Mouse (Mus musculus) urinary bladder, postnatal 14 days (tissue): ENCODE measurements around the gene Zcchc24.
"Not testable (repeated sequence)": the region's sequence is repeated elsewhere in the genome, so short reads cannot be mapped to it uniquely, and the experiment has no call there.

ENCODE experiments used
- DNase-seq: peaks from one replicate; pipeline ENCODE4 v3.0.0; 2021; ENCODE audit warnings: low spot score

Gene Zcchc24

DNA sequence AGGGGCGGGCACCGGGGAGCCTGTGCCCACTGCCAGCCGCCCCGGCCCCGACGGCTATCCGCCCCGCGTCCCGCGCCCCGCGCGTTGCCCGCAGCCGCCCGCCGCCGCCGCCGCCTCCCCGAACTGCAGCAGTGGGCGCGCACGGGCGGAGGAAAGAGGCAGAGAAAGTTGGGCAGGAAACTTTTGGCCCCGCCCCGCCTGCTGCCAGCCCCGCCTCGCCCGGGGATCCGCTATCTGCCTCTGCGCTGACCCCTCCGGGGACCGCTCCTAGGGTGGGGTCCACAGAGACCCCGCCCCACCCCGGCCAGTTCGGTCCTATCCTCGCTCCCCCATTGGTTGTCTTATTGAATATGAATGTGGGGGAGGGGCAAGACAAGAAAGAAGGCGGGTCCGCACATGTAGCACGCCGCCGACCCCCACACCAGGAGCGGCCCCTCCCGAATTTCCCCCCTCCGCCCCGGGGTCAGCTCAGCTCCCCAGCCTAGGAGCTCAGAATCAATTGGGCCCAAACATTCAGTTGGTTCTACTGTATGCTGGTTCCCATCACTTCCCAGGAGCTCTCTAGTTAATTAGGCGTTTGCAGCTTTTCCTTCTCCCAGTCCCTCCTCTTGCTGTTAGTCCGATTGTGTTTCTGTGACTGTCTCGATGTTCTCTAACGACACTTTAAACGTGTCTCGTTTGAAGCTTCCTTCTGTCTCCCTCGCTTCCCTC is at the start of gene Zcchc24:
Gene Zcchc24, minus strand, starts transcription at position 125 of the 711 bp plus-strand sequence.
- peak; percentile 92 for DNase-seq

DNA sequence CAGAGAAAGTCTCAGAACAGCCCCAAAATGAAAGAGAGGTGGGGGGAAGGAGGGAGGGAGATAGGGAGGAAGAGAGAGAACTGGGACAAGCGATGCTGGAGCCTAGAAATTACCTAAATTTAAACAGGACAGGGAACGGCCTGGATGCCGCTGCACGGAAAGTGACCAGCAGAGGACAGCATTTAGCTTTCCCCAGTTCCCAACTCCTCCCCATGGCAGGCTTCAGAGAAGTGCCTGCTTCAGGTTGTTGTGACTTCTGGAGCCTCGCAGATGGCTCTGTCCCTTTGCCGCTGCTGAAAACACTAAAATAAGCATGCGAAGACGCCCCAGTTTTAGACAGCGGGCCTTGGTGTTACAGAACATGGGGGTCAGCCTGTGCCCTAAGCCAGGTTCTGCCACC is 47.6 kb upstream of the Zcchc24 start:
- peak; percentile 73 for DNase-seq

DNA sequence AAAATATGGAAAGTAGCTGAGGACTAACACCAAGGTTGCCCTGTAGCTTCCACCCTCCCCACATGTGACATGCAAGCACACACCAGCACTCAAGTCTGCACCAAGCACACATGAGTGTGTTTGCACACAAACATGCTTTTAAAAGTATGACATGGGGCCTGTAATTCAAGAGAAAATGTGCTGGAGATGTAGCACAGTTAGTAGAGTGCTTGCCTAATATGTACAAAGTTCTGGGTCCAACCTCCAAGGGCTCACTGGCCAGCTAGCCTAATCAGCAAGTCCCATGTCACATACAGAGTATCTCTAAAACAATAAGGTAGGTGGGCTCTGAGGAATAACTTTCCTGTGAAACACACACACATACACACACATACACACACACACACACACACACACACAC is 45.3 kb upstream of the Zcchc24 start:
- DNase-seq = no peak

DNA sequence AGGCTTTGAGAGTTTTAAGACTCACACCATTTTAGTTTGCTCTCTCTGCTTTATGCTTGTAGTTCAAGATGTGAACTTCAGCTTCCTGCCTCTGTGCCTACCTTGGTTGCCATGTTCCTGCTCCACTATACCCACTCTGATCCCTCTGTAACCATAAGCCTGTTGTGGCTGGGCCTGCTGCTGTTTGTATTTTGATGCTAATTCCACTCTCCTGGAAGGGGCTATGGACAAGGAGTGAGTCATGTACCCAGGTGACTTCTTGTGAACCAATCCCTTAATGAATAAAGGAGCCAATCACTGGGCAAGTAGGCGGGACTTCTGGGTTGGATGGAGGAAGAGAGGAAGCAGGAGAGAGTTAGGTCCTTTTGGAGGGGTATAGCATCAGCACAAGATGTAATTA is 42.2 kb upstream of the Zcchc24 start:
- DNase-seq = not testable (repeated sequence)

DNA sequence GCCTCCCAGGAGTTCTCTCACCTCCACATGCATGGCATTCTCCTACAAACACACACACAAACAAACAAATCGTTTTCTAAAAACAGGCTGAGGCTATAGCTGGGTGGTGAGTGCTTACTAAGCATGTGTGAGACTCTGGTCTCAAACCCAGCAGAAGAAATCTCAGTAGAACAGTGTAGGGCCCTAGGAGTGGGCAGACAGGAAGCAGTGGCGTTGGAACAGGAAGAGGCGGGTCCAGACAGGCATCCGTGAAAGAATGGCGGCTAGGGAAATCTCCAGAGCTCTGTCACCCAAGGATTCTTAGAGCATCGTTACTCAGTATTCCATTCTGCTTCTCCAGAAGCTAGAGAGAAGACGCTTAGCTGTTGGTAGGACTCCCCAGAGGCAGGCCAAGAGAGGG is 37.7 kb upstream of the Zcchc24 start:
- no peak for DNase-seq

DNA sequence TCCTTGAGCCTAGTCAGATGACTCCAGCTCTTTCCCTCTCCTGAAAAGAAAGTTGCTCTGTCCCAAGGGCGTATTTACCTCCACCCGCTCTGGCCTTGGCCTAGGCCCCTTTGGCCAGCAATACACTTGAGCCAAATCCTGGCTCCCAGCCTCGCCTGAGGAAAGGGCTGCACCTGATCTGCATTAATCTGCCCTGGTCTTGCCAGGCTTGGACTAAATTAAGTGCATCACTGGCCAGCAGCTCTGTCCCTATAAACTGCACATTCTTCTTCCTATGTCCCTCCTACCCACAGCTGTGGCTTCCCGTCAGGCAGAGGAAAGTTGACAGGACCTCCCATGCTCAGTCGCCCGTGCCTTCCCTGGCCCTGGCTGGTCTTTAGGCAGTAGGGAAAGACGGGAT is 37.0 kb upstream of the Zcchc24 start:
- peak; percentile 57 for DNase-seq

DNA sequence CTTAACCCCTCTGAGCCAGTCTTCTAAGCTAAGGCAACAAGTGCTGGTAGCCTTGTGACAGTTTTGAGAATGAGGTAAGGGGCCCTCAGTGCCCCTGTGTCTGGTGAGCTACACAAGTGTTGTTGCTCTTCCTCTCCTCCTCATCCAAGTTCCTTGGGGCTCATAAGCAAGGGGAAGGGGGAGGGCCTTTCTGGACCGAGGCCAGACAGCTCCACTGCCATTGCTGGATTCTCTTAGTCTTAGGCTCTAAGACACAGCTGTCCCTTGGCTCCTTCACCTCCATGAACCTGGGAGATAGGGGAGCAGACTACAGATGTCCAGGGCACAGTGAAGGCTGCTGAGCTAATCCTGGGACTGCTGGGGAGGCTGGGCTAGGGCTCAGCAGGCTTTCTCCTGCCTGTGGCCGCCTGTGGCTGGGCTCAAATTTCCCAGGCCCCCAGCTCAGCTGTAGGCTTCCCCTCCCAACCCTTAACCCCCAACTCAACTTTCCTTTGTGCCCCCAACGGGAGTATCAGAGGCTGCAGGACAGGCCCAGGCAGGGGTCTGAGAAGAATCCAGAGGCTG is 34.5 kb upstream of the Zcchc24 start:
- no peak for DNase-seq

DNA sequence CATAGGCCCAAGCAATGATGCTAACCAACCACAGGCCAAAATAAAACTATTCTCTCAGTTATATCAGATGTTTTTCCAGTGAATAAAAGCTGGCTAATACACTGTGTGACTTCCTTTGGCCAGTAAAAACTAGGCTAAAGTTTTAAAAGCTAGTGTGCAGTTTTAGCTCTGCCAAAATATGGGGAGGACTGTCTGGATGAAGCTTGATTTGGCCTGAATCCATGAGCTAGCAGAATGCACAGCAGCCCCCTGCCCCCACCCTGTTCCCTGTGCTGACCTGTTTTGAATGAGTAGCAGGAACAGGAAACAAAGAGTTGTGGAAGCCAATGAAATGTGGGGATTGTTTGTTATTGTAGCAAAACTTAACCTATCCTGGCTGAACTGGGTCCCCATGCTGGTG is 33.7 kb upstream of the Zcchc24 start:
- no peak for DNase-seq

DNA sequence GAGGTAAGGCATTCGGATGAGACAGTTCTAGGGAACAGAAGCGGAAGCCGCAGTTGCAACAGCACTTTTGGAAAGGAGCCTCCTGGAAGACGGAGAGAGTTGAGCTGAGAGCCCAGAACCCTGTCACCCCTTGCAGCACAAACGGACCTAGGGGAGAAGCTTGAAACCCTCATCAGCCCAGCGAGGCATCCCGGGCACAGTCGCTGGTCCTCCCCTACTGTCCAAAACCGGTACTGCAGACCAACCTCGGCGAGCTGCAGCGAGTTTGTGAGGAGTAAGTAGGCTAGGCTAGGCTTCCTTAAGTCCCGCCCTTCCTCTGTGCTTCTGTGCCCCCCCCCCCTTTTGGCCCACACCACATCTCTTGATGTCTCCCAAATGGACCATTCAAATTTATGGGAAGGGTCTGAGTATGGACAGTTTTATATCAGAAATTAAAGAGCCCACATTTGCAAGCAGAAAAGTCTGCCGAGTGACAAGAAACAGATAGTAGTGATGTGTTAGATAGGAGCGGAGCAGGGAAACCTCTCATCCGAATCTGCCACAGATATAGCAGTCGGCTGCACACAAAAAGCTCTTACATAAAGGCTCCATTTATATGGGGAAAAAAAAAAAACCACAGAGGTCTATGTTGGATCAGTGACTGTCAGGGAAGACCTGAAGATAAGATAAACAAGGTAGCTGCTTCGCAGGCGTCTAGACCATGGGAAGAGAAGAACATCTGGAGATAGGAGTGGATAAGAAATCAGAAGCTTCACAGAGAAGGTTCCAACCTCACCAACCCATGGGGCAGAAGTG is 31.5 kb upstream of the Zcchc24 start:
- peak; percentile 92 for DNase-seq

DNA sequence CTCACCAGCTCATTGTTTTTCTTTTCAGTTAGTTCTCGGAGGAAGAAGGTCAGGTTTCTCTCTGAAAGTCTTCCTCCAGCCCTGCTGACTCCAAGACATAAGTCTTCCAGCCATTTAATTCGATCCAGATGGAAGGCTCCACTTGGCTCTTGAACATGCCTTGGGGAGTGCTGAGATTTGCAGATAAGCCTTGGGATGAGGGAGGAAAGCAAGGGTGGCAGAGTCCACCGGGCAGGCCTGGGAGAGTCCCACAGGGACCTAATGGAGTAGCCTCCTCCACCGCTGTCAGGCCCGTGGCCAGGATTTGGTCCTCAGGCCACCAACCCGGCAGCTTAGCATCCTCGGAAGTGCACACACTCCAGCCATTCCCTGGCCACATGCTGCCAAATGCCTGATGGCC is 27.8 kb upstream of the Zcchc24 start:
- no peak for DNase-seq

DNA sequence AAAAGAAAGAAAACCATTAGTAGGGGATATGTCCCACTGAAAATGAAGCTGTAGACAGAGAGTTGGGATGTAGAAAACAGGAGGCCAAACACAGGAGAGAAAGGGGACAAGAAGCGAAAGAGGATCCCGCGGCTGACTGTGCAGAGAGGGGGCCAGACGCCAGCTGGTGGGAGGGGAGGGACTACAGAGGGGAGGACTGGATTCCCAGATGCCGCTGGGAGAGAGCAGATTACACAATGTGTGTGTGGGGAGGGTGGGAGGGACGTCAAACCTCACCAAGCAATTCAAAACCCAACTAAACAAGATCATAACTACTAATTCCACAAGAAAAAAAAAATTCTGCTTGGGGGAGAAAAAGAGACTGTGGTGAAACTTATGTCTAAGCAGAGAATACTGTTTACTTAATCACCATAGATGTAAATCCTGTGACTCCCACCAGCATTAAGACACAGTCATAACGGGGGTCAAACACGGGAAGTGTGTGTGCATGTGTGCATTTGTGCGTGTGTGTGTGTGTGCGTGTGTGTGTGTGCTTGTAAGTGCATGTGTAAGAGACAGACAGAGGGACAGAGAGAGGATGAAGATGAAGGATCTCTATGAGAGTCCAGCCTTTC is 26.8 kb upstream of the Zcchc24 start:
- peak; percentile 80 for DNase-seq

DNA sequence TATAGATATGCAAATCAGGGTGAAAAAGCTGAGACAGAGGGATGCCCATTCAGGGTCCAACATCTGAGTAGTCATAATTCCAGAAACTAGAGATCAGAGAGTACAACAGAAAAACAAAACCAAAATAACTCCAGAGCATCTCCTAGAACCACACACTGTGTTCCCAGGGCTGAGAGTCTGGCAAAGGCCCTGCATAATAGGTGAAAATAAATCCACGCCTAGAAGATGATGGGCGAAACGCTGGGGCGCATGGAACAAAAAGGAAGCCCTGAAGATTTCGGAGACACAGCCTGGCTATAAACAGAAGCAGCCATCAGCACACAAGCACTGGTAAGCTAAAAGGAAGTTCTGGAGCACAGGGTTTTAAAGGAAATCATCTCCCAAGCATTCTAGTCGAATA is 26.2 kb upstream of the Zcchc24 start:
- no peak for DNase-seq

DNA sequence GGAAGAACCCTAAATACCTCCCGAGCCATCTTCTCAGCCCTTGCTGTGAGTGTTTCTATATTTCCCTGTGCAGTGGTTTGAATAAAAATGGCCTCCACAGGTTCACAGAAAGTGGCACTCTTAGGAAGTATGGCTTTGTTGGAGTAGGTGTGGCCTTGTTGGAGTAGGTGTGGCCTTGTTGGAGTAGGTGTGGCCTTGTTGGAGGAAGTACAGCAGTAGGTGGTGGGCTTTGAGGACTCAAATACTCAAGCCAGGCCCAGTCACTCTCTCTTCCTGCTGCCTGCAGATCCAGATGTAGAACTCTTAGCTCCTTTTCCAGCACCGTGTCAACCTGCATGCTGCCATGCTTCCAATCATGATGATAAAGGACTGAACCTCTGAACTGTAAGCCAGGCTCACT is 25.5 kb upstream of the Zcchc24 start:
- no peak for DNase-seq

DNA sequence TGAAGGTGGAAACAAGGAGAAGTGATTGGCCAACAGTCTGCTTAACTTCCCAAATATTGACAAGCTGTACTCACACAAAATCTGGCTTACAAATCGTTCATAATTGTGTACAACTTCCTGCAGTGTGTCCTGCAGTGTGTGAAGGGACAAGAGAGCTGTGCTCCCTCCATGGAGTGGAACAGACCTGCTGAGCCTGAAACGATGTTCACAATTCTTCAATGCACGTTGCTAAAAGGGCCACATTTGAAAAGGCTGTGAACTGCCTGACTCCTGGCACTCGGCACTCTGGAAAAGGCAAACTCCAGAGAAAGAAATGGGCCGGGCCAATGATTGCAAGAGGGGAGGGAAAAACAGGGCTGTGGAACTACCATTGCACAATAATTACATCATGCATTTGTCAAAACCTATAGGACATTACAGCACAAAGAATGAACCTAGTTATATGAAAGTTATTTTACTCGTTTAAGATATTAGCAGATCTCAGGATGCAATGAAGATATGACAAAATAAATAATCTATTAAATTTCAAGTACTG is 22.0 kb upstream of the Zcchc24 start:
- DNase-seq = no peak

DNA sequence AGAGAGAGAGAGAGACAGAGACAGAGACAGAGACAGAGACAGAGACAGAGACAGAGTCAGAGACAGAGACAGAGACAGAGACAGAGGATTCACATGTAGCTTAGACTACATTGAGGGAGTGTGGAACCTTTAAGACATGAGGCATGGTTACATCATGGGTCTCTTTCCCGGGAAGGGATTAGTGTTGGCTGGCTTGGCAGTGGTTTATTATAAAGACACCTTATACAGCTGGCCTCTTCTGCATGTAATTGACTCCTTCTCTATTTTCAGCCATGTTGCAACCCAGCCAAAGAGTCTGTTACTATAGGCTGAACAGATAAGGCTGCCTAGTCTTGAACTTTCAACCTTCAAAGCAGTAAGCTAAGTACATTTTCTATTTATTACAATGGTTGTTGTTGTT is 21.1 kb upstream of the Zcchc24 start:
- DNase-seq = no peak

DNA sequence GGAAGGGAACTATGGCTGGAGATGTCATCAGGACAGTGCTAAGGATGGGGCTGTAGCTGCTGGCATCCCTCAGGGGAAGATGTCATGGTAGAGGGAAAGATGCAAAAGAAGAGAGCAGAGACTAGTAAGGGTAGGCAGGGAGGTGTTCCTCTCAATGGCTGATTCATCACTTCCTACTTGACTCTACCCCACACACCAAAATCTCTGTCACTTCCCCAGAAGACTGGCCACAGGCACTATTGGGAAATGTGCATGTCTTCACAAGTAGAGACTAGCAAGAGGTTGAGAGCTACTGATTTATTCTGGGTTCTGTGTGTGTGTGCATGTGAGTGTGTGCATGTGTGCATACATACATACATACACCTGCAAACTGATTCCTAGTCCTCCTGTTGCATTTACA is 20.4 kb upstream of the Zcchc24 start:
- no peak for DNase-seq

DNA sequence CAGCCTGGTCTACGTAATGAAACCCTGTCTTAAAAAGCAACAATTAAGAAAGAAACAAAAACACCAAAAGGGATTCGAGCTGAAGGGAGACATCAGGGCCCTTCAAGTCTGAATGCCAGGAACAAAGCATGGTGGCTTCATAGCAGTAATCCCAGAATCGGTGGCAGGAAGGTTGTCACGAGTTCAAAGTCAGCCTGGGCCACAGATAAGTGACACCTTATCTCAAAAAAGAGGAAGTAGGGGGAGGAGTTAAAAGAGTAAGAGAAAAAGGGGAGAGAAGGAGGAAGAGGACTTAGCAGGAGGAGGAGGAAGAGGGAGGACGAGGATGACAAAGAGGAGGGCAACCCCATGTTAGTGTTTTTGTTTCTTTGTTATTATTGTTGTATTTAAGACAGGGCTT is 19.4 kb upstream of the Zcchc24 start:
- no peak for DNase-seq

DNA sequence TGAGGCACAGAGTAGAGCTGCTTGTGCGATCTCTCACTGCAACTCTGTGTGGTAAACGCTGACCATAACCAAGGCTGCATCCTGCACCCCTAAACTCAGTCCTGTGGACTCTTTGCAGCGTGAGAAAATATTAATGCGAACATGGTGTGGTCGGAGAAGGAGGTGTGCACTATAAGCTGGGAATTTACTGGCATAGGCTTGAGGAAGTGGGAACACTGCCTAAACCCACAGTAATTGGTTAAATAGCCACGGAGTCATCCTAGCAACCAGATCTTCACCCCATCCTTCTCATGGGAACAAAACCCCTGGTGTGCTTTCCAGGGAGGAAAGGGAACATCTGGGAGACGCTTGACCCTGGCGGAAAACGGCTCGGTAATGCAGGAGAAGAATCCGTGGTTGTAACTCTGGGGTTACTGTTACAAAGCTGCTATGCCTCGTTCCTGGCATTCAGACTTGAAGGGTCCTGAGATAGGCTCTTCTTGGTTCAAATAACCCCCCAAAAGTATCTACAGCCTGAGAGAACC is 18.6 kb upstream of the Zcchc24 start:
- no peak for DNase-seq

DNA sequence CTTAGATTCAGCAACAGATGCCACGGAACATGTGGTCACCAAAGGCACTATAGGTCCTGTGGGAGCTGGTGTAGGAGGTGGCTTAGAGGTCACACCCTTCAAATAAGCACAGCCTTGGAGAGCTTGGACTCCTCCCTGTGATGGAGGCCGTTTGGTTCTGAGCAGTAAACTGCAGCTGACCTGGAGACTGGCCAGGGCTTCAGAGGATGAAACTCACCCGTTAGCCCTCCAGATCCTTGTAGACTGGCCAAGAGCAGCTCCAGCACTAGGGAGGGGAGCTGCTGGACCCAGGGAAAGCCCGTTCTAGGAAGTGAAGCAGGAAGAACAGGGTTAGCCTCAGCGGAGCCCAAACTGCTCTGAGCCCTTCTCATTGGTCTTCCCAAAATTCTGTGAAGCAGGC is 18.1 kb upstream of the Zcchc24 start:
- peak; percentile 84 for DNase-seq

DNA sequence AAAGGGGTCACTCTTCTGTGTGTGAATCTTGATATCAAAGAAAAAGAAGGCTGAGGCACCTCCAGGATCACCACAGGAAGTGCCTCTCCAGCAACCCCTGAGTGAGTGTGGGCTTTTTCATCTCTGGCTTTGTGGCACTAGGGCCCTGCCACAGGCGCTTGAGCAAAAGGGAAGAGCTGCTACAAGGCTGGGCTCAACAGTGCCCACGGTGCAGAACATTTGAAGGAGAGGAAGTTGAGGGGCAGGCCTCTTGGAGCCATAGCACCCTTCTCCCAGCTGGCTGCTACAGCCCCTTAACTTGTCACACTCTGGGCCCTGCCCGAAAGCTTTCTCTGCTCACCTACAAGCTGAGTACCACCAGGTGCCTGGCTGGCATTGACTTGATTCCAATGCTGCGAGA is 16.4 kb upstream of the Zcchc24 start:
- DNase-seq = no peak

DNA sequence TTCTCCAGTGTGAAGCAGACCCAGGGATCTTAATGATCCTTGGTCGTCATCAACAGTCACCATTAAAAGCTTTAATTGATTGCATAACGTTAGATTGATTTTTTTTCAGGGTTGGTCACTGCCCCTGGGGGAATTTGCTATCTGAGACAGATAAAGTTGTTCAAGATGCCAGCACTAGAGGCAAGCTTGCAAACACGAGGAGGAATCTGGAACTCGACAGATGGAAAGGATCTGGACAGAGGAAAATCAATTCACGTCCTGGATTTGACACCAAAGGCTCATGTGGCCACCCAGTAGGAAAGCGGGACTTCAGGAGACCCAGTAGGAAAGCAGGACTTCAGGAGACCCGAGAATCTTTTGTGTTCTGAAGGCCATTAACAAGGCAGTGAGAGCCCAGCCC is 14.4 kb upstream of the Zcchc24 start:
- no peak for DNase-seq

DNA sequence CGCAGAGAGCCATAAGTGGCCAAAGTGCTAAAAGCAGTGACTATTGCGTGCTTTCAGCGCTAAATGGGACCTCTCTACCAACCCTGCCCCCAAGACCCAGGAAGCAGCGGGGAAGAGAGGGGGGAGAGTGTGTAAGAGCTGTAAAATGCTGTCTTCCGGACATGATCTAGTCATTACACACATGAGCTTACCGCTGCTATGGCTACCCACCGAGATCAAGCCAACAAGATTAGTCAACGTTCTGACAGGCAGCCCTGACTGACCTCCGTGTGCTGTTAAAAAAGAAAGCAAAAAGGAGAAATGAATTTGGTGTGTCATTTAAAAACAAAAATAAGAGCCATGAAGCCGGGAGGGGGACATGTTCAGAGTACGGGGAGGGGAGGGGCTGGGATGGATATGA is 11.8 kb upstream of the Zcchc24 start:
- DNase-seq = no peak
